Mouse (Mus musculus): ENCODE measurements around the gene Skap2.

GRCm38 (mm10) chr6:51921831-51922230 lies 90.5 kb downstream of the Skap2 start:
- TF ChIP-seq CTCF (IDR thresholded peaks at IDR 0.05; ENCODE audit: borderline replicate concordance, insufficient read depth, low read length) (no peak), POLR2A (IDR thresholded peaks at IDR 0.05; ENCODE audit: low read depth, low read length) (no peak)

Data from embryonic fibroblast, embryonic 13.5 days (primary cell).